29 mouse cellular contexts compared by ENCODE assay signal in the genomic region with DNA sequence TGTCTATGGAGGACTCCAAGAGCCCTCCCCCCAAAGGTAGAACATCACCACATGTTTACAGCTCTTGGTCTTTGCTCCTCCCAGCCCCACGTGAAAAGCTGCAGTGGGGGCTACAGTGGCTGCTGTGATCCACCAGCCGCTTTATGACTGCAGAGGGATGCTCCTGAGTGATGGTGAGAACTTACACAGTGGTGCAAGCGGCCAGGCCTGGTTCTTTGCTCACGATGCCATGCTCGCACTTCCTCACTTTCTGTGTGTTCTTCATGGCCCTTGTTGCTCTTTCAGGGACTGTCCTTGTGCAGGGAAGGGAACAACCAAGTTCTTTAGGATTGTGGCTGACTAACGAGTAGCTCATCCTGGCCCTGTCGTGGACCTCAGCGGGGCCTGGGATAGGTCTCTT.
"Had no signal": no experiment of that assay in that cellular context is flagged by ENCODE, and none has a peak within 500 bp of the region (broad histone marks: within the 10 kb centered on the region; RNA-seq: fewer than 3 reads in every experiment).

No protein-coding gene starts in this region.

- H3K27me3 ChIP-seq: heart, embryonic 12.5 days; heart, embryonic 13.5 days; heart, embryonic 15.5 days; hindbrain, embryonic 12.5 days; hindbrain, embryonic 13.5 days; hindbrain, embryonic 15.5 days; intestine, embryonic 15.5 days; kidney, embryonic 15.5 days had no signal

- DNase-seq: heart, postnatal 10 days; heart, postnatal 36 days; heart, postnatal 4 days; kidney, adult 11 months; kidney, adult 18-20 months; kidney, adult 2 months; kidney, adult 8-10 months; kidney, adult 9 months; kidney, postnatal 10 days; kidney, postnatal 14 days; kidney, postnatal 25 days; kidney, postnatal 36 days; kidney, postnatal 4 days; layer of hippocampus, adult 9-11 months; layer of hippocampus, postnatal 36 days had no signal

- H3K27ac ChIP-seq: heart, embryonic 13.5 days; heart, embryonic 15.5 days; hindbrain, embryonic 10.5 days; hindbrain, embryonic 12.5 days; hindbrain, embryonic 13.5 days; hindbrain, embryonic 14.5 days; hindbrain, embryonic 15.5 days; hindbrain, postnatal 0 days; intestine, embryonic 15.5 days; kidney, embryonic 15.5 days; kidney, postnatal 0 days; layer of hippocampus, adult 2 months; left cerebral cortex, adult 2 months had no signal

- H3K4me1 ChIP-seq: heart, embryonic 15.5 days; hindbrain, embryonic 10.5 days; hindbrain, embryonic 12.5 days; hindbrain, embryonic 15.5 days; intestine, embryonic 15.5 days had no signal

- H3K4me3 ChIP-seq: heart, embryonic 12.5 days; heart, embryonic 13.5 days; heart, embryonic 15.5 days; hindbrain, embryonic 10.5 days; hindbrain, embryonic 12.5 days; hindbrain, embryonic 13.5 days; hindbrain, embryonic 15.5 days; intestine, embryonic 15.5 days; kidney, embryonic 15.5 days; layer of hippocampus, adult 2 months; left cerebral cortex, adult 2 months had no signal

- H3K9me3 ChIP-seq: heart, embryonic 12.5 days; heart, embryonic 13.5 days; heart, embryonic 15.5 days; hindbrain, embryonic 10.5 days; hindbrain, embryonic 12.5 days; hindbrain, embryonic 13.5 days; hindbrain, embryonic 15.5 days; intestine, embryonic 15.5 days; kidney, embryonic 15.5 days had no signal
